Mouse (Mus musculus) embryo, embryonic 11.5 days (tissue): ENCODE measurements at regions not wholly inside any gene's neighbourhood (a gene's known extent, or its start where the extent isn't known, plus 50 kb on each side); places are given as distances from the start of the nearest gene placed in this dataset.

ENCODE experiments used
- DNase-seq: peaks from one replicate; pipeline ENCODE4 v3.0.0-alpha.2; 2012; ENCODE audit warnings: low read depth, low spot score

- no peak for DNase-seq
Measured at GRCm38 (mm10) chr6:101048836-101049361, 215.5 kb downstream of the Ppp4r2 start.

GRCm38 (mm10) chr6:101054880-101055279 lies 221.5 kb downstream of the Ppp4r2 start:
- no peak for DNase-seq

GRCm38 (mm10) chr6:101056318-101056717 lies 222.9 kb downstream of the Ppp4r2 start:
- no peak for DNase-seq

- no peak for DNase-seq
Measured at GRCm38 (mm10) chr6:101059058-101059457, 225.6 kb downstream of the Ppp4r2 start.

- DNase-seq, result no peak
Measured at GRCm38 (mm10) chr6:101062186-101062585, 228.8 kb downstream of the Ppp4r2 start.

GRCm38 (mm10) chr6:101075753-101076516 lies 242.5 kb downstream of the Ppp4r2 start:
- DNase-seq, result no peak

GRCm38 (mm10) chr6:101078294-101078693 lies 244.9 kb downstream of the Ppp4r2 start:
- DNase-seq, result no peak

- no peak for DNase-seq
Measured at GRCm38 (mm10) chr6:101083676-101084075, 250.3 kb downstream of the Ppp4r2 start.

- DNase-seq, result no peak
Measured at GRCm38 (mm10) chr6:101092179-101092578, 258.8 kb downstream of the Ppp4r2 start.
